Mouse (Mus musculus) frontal cortex, adult 2 months (tissue): Measurements from ENCODE around the gene Gng11. TPM values are rescaled to one million over a fixed set of nuclear protein-coding genes. Genes with fewer than 3 reads are reported as not detected.

ENCODE experiments used
- polyA plus RNA-seq: library from polyadenylated mRNA; depleted of rRNA; stranded (reverse); fragments of >200 nt; gene quantifications from 2 replicates; pipeline ENCODE4 v1.2.3, GENCODE M21; 2012; rRNA removed

The Gng11 gene
- polyA plus RNA-seq, 1 experiment = 17.1 TPM

Other genes starting within 250 kb of the Gng11 start
- gene Calcr, start 239.2 kb upstream of the Gng11 start, polyA plus RNA-seq = 0.06 TPM in 1 of 2 replicates, not detected in the other
- 0.22 and 0.78 TPM in 2 replicates for gene Tfpi2, start 15.0 kb upstream of the Gng11 start, polyA plus RNA-seq
- gene Gngt1, start 10.1 kb upstream of the Gng11 start, polyA plus RNA-seq = not detected in 2 replicates
- 23.6 and 25.0 TPM in 2 replicates for gene Bet1, start 83.1 kb downstream of the Gng11 start, polyA plus RNA-seq